11 mouse cellular contexts compared by ENCODE assay signal in the genomic region with DNA sequence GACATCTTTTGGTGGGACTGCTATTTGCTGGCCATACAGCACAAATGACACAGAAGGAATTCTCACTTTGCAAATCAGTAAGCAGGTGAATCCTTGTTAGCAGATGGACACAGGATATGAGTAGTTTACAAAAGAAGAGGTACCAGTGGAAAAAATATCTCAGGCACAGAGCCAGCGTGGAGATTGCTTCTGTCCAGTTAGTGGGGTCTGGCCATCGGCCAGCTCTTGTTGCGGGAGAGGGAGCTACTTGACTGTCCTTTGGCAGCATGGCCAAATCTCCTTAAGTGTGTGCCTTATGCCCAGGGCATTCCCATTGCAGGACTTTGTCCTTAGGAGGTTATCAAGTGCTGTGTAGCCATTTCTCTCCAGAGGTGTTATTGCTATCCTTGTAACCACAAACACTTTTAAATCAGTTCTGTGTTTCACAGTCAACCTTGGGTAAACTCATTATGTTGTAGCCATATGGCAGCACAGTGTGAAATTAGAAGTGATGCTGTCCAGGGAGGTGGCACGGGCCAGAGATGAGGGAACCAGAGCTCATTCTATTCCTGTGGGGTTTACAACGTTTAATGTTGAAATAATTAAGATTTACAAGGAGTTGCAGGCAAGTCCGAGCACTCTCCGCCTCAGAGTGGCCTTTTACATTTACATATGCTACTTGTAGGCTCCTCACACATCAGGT. TPM values are rescaled to one million over a fixed set of nuclear protein-coding genes. Genes with fewer than 3 reads are reported as not detected.
A peak's percentile ranks its signal among the peaks of the same experiment; 100 is the strongest.
DNase-seq lines count a peak whose midpoint lies in the region.
"Had no signal": no experiment of that assay in that cellular context is flagged by ENCODE, and none has a peak within 500 bp of the region (broad histone marks: within the 10 kb centered on the region; RNA-seq: fewer than 3 reads in every experiment).

No protein-coding gene starts in this region.

- peak; percentile 36 for DNase-seq in heart, postnatal 4 days
- no peak for DNase-seq in heart, adult 9 months (ENCODE audit: low spot score in 2 of 2)
- peak; percentile 21 to 50 for DNase-seq in lung, postnatal 4 days
- no peak for DNase-seq in lung, postnatal 36 days
- peak; percentile 92 to 96 for DNase-seq in cerebellum, adult 18-20 months
- peak; percentile 58 to 72 for DNase-seq in kidney, postnatal 25 days
- DNase-seq in right cerebral cortex, postnatal 10 days (ENCODE audit: low spot score in 2 of 2), result no peak
- DNase-seq in gastrocnemius, postnatal 14 days, result no peak
- DNase-seq: gastrocnemius, postnatal 36 days; layer of hippocampus, adult 9-11 months; thymus, postnatal 36 days had no signal

- intact Hi-C loops in gastrocnemius, postnatal 14 days (cut with DNase I; ENCODE audit: low total_unique reads), result no loop called here

RNA-seq across cellular contexts. Expression of gene Tbc1d22a, which starts 17.7 kb away (rescaled TPM):
- total RNA-seq in heart, postnatal 4 days (2021), result 10 to 100 TPM; 16.5 to 20.6 TPM
- total RNA-seq in gastrocnemius, postnatal 14 days (2021), result 10 to 100 TPM; 10.4 to 11.9 TPM

RNA-seq across cellular contexts. Expression of gene Cerk, which starts 46.0 kb away (rescaled TPM):
- 10 to 100 TPM; 39.1 to 40.2 TPM for total RNA-seq in heart, postnatal 4 days (2021)
- total RNA-seq in gastrocnemius, postnatal 14 days (2021), result 1 to 10 TPM; 6.5 to 7.4 TPM

Comparison
In these comparisons a context has a peak if more than half of its experiments do, and no peak if none do; other contexts are left out.
1. DNase-seq: peak in heart, postnatal 4 days (single experiment), lung, postnatal 4 days (2 of 2), cerebellum, adult 18-20 months (2 of 2) and kidney, postnatal 25 days (2 of 2); none in heart, adult 9 months (0 of 2), lung, postnatal 36 days (single experiment), right cerebral cortex, postnatal 10 days (0 of 2) and gastrocnemius, postnatal 14 days (single experiment).
2. RNA of gene Cerk, which starts 46.0 kb away (total RNA-seq): 39.1 to 40.2 TPM in heart, postnatal 4 days; 6.5 to 7.4 TPM in gastrocnemius, postnatal 14 days; every median in the first group is over 4 times any median in the second.